Mouse (Mus musculus) spleen, adult 18-20 months (tissue): ENCODE data around the gene Sorl1.

Experiments
- DNase-seq, 2 experiments: peaks; one replicate each; pipeline ENCODE4 v3.0.0; 2022; ENCODE audit warnings: mixed read lengths in 2 of 2

Gene Sorl1

GRCm38 (mm10) chr9:42052713-42053356 lies 71.3 kb downstream of the Sorl1 start:
- DNase-seq = no peak

DNA sequence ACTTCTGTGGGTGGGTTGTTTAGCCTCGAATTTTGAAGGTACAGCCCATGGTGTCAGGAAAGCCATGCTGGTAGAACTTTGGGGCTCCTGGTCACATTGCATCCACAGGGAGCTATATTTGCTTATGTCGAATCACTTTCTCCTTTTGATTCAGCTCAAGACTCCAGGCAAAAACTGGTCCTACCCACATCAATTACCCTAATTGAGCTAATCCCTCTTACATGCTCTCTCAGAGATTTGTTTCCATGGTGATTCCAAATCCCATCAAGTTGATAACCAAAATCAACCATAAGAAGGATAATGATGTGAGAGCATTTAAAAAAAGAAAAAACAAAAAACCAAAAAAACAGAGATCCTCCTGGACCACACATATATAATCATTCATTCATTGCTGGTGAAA lies 75.6 kb downstream of the Sorl1 start:
- DNase-seq = no peak

DNA sequence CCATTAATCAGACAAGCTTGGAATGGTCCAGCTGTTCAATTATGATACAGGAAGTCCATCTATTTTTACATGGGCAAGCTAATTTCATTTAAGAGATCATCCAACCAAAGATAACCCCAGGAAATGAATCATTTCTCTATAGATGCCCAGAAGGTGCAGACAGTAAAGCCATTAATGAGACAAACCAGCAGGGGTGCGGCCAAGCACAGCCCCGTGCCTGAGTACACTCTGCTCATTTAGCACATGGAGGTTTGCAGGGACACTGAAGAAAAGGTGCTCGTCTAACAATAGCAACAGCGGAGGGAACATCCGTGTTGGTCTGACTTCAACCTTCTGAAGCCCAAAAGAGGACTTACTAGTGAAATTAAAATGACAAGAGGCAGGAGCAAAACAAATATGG lies 76.3 kb downstream of the Sorl1 start:
- DNase-seq = no peak

GRCm38 (mm10) chr9:42046248-42046647 lies 77.8 kb downstream of the Sorl1 start:
- no peak for DNase-seq

- no peak for DNase-seq
These were observed 79.4 kb downstream of the Sorl1 start for GRCm38 (mm10) chr9:42044651-42045050.

- DNase-seq = no peak
These were observed 80.2 kb downstream of the Sorl1 start for GRCm38 (mm10) chr9:42043934-42044333.

DNA sequence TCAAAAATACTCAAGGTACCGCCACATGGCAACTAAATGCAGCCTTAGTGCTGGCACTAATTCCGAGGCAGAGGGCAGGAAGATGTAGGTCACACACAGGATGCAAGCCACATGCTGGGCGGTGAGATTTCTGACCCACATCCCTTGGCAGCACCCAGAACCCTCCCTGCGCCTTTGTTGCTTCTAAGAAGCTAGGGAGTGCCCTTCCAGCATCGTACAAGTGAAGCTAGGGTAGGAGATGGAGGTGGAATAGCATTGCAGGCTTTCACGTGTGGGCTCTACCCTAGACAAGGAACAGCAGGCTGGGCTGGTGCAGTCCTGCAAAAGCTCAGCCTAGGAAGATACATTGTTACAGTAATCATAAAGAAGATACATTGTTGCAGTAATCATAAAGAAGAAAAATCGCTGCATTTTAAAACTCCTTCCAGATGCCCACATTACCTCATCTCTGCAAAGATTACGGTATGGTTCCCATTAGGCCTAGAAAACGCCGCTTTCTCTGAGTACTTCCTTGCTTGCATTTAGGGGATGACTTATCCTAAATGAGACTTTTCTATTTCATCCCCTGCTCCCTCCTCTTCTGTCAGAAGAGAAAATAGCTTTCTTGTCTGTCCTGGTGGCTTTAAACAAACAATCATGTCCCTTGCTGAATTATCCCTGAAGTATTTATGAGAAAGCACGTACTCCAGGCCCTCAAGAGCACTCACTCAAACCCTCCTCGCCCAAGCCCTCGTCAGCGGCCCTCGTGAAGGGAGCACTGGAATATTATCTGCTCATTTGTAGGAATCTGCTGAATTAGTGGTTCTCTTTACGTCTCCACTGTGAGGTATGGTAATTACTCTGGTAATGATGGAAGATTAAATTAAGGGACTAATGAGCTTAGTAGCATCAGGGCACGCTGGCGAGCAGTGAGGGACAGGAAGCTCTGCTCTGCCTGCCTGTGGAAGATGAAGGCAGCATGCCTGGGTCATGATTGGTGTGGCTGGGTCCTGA lies 84.8 kb downstream of the Sorl1 start:
- DNase-seq = no peak

DNA sequence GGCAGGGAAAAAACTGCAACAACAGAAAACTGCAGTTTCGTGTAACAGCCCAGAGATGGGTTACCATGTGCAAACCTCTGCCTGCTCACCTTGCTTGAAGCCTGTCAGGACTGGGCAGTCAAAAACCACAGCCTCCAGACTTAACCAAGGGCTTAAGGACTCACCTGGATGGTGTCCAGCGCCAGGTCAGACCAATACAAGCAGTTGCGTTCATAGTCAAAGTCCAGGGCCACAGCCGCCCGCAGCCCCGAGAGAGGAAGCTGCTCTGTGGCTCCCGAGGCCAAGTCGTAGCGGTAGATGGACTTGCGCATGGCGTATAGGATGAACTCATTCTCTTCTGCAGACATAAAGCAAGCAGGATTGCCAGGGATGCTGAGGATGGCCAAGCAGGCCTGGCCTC lies 87.2 kb downstream of the Sorl1 start:
- no peak for DNase-seq

- DNase-seq = peak; percentile 39 to 51
These were observed 88.1 kb downstream of the Sorl1 start for GRCm38 (mm10) chr9:42035995-42036394.

DNA sequence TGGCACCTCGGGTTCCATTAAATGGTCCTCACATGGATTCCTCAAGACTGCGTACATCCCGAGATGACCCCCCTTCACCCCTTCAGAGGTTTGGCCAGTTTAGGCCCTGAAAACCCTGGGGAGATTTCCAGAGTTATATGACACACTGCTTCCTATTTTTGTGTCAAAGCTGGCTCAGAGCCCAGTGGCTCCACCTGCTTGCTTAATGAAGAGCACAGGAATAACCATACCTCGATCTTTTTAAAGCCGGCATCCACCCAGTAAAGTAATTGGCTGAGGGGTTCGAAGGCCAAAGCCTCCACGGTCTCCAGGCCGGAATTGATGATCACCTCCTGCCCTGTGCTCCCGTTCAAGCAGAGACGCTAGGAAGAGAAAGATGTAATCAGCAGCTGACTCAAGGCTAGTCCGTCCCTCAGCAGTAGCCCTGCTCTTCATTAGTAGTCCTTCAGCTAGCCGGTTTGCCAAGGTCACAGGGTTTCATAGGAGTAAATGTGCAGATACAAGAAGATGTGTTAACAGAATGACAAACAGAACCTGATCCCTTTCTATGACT lies 88.8 kb downstream of the Sorl1 start:
- DNase-seq = no peak

DNA sequence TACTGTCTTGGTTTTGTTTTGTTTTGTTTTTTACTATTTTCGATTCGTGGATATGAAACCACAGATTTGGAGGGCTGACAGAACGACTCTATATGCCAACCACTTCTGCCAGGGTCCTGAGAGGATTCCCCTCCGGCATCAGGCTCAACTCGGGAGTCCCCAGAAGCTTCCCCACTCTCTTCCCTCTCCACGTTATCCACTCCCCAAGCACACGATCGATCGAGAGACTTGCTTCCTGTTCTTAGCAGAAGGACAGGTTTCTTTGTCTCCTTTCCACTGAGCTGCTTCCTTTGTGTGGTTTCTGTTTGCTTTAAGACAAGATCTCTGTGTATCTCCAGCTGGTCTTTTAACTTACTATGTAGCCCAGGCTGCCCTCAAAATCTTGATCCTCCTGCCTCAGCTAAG lies 90.0 kb downstream of the Sorl1 start:
- DNase-seq = no peak

- DNase-seq = peak in 1 of 2 experiments; percentile 43
These were observed 90.6 kb downstream of the Sorl1 start for GRCm38 (mm10) chr9:42033291-42034115.

- DNase-seq = no peak
These were observed 91.7 kb downstream of the Sorl1 start for GRCm38 (mm10) chr9:42032419-42032818.

DNA sequence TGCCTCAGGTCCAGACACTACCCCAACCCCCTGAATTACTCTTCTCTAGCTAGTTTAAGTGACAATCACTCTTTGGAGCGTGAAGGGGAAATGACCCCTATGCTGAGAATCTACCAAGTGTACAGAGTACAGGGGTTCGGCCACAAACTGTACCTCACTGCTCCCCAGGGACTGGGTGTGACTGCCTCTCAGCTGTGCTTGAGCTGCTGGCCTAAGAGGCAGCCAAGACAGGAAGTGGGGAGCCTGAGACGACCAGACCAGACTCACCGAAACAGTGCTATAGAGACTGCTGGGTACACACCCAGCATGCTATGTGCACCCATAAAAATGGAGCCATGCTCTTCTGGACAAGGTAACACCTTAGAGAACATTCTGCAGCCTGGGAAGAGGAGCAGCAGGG lies 95.3 kb downstream of the Sorl1 start:
- peak; percentile 83 to 84 for DNase-seq

DNA sequence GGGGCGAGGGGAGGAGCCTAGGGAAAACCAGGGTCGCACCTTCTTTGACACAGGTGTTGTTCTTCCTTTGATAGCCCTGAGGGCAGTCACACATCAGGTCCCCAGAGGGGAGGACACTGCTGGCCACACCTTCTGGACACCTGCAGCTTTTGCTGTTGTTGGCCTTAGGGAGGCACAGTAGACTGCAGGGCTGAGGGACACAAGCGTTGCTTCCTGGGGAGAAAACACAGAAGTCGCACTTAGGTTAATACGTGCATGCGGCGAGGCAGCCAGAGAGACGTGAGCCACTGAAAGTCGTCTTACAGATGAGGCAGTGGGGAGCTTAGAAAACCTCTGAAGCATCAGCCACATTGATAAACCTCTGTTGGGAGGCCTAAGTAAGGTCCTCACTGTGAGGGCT lies 99.8 kb downstream of the Sorl1 start:
- no peak for DNase-seq

GRCm38 (mm10) chr9:42023383-42023782 lies 100.7 kb downstream of the Sorl1 start:
- DNase-seq = no peak

DNA sequence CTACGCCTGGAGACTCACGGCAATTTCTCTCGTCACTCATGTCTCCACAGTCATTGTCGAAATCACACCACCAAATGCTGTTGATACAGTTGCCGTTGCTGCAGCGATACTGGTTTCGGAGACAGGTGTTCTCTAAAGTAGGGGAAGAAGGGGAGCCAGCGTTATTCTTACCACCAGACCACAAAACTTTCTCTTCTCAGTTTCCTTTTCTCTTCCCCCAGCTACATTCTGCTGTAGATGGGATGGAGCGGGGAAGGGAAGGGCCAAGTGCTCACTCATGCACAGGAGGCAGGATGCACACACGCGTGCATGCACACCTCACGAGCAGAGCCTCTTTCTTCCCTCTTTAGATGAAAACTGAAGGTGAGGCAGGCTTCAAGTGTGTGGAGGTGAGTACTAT lies 101.8 kb downstream of the Sorl1 start:
- peak; percentile 44 to 71 for DNase-seq

GRCm38 (mm10) chr9:42019308-42020031 lies 104.6 kb downstream of the Sorl1 start:
- no peak for DNase-seq

DNA sequence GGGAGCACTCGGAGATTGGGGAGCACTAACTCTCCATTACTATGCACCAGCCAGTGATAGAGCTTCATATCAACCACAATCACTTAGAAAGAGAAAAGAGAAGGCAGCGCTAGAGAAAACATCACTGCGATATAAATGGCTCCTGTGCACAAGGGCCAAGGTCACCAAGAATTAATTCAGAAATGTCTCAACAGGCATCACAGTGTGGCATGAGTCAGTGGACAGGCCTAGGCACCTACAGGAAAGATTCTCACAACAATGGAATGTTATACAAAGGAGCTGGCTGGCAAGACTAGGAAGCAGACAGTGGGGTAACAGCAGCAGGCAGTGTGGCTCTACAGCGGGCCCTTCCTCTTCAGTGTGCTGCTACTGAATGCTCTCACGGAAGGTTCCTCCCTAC lies 115.6 kb downstream of the Sorl1 start:
- no peak for DNase-seq

- no peak for DNase-seq
These were observed 119.0 kb downstream of the Sorl1 start for GRCm38 (mm10) chr9:42005101-42005500.

GRCm38 (mm10) chr9:42004140-42004539 lies 120.0 kb downstream of the Sorl1 start:
- no peak for DNase-seq
